Mouse (Mus musculus): ENCODE results near the gene Syap1. TPM values are rescaled to one million over a fixed set of nuclear protein-coding genes. Genes with fewer than 3 reads are reported as not detected.

The Syap1 gene
- polyA plus RNA-seq (2012; fragmentation: generic; extraction: Trizol), result 10 to 100 TPM in 1 of 2 experiments, under 1 TPM in 1; 0.67 to 11.7 TPM

GRCm38 (mm10) chrX:162887931-162888511 lies at the start of gene Syap1:
Gene Syap1 (minus strand): TSS chrX:162888447.

GRCm38 (mm10) chrX:162900938-162901337 lies 12.7 kb upstream of the Syap1 start, which contains the start of gene Ctps2:
Gene Ctps2 (plus strand): TSS chrX:162901238.

GRCm38 (mm10) chrX:162829203-162829708 lies 59.0 kb downstream of the Syap1 start, which contains the start of gene Txlng:
Gene Txlng (minus strand): TSS chrX:162829454.

Other genes starting within 250 kb of the Syap1 start
- gene Reps2, start 244.8 kb downstream of the Syap1 start, polyA plus RNA-seq (2012; fragmentation: generic; extraction: Trizol), result under 1 TPM in 1 of 2 experiments, not detected in 1; 0.01 TPM
- 100 to 1,000 TPM in 1 of 2 experiments, 10 to 100 TPM in 1; 41.6 to 142 TPM for gene Rbbp7, start 128.0 kb downstream of the Syap1 start, polyA plus RNA-seq (2012; fragmentation: generic; extraction: Trizol)
- gene Txlng, start 59.0 kb downstream of the Syap1 start, polyA plus RNA-seq (2012; fragmentation: generic; extraction: Trizol), result 1 to 10 TPM in 1 of 2 experiments, under 1 TPM in 1; 0.18 to 1.6 TPM
- 10 to 100 TPM; 22.1 to 77.4 TPM for gene Ctps2, start 12.8 kb upstream of the Syap1 start, polyA plus RNA-seq (2012; fragmentation: generic; extraction: Trizol)
- gene S100g, start 76.2 kb upstream of the Syap1 start, polyA plus RNA-seq (2012; fragmentation: generic; extraction: Trizol), result not detected

Measured in C3H10T1/2 (cell line).